Mouse (Mus musculus): ENCODE measurements at regions not wholly inside any gene's neighbourhood (a gene's known extent, or its start where the extent isn't known, plus 50 kb on each side); places are given as distances from the start of the nearest gene placed in this dataset.

DNA sequence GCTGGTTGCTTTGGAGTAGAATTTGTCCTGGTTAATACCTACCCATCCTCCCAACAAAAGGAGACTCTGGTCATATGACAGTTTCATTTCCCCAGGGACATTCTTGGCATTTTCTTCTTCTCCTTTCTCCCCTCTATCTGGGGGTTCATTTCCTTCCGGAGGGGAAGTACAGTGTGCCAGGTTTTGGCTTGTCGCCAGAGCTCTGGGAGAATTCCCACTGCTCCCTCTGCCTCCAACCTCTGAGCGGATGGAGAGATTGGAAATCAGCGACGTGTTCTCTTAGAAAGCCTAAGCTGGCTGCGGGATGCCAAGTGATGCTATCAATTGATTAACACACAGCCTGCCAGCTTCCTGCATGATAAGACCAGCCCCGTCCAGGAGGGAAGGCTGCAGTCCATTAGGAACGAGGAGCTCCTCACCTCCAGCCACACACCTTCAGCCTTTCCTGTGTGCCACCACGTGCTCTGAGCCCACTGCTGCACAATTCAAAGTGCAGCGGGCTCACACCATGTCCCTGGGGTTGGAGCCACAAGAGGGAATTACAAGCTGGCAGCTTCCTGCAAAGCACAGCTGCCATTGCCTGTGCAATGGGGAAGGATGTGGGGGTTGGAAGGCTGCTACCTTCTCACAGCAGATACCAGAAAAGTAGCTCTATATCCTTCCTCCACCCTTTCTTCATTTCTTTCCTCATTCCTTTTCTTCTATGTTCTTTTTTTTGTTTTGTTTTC, 110.2 kb downstream of the Maf start:
- DNase-seq = peak; percentile 36 to 37
- TF ChIP-seq POLR2A (IDR thresholded peaks at IDR 0.05; ENCODE audit: borderline replicate concordance, insufficient read depth, low read length) = no peak
- no peaks in the 10 kb centered on the region for H3K27me3 ChIP-seq (ENCODE audit: control insufficient read depth, insufficient read depth, low read length)
- H3K27ac ChIP-seq (ENCODE audit: insufficient read depth, low read length) = no peak overlapping the region
- no peak overlapping the region for H3K4me3 ChIP-seq (replicated peaks; ENCODE audit: insufficient read depth, low read depth, low read length)
- 22% methylated on average over 10 of the region's 10 CpGs for WGBS
- H3K4me1 ChIP-seq (ENCODE audit: control insufficient read depth, insufficient read depth, low read length) = peaks cover 5% of the 10 kb centered on the region

DNA sequence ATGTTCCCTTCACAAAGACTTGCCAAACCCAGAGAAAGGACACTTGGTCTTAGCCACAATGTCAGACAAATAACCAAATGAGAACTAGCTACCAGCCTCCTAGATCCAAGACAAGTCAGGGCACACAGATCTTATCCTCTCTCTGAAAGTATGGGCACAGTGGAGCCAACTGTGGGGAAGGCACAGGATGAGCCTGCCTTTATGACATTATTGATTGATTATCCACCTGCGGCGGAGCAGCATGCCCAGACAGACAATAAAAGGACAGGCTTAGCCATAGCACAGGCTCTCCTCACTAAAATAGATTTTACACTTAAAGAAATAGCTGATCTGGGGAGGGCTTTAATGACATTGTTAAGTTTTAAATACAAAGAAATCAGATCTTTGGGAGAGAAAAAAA, 117.9 kb downstream of the Maf start:
- Histone ChIP-seq H3K27me3 (ENCODE audit: control insufficient read depth, insufficient read depth, low read length) (no peaks in the 10 kb centered on the region), H3K27ac (ENCODE audit: insufficient read depth, low read length) (no peak overlapping the region), H3K4me3 (replicated peaks; ENCODE audit: insufficient read depth, low read depth, low read length) (no peak overlapping the region), H3K4me1 (ENCODE audit: control insufficient read depth, insufficient read depth, low read length) (no peaks in the 10 kb centered on the region; the same call in 1 of the 2 replicates)
- WGBS = 100% methylated on average over 2 of the region's 2 CpGs
- no peak for DNase-seq
- no peak for TF ChIP-seq CTCF (IDR thresholded peaks at IDR 0.05; ENCODE audit: borderline replicate concordance, insufficient read depth, low read depth, low read length)
- TF ChIP-seq POLR2A (IDR thresholded peaks at IDR 0.05; ENCODE audit: borderline replicate concordance, insufficient read depth, low read length) = no peak

DNA sequence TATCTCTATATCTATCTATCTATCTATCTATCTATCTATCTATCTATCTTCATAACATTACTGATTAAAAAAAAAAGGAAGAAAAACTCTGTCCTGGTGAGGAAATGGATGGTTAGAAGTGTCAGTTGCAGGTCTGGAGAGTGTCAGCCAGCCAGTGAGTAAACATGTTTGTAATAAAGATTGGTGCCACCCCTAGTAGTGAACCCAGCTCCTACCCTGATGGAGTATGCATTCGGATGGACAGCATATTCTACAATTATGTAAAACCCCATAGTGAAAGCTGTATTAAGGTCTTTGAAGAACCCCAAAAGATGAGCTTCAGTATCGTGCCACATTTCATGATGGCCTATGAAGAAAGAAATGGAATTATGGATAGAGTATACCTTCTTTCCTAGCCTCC, 118.5 kb downstream of the Maf start:
- no peak for DNase-seq
- TF ChIP-seq CTCF (IDR thresholded peaks at IDR 0.05; ENCODE audit: borderline replicate concordance, insufficient read depth, low read depth, low read length) = no peak
- no peak for TF ChIP-seq POLR2A (IDR thresholded peaks at IDR 0.05; ENCODE audit: borderline replicate concordance, insufficient read depth, low read length)
- WGBS = 95% methylated on average over 2 of the region's 2 CpGs

DNA sequence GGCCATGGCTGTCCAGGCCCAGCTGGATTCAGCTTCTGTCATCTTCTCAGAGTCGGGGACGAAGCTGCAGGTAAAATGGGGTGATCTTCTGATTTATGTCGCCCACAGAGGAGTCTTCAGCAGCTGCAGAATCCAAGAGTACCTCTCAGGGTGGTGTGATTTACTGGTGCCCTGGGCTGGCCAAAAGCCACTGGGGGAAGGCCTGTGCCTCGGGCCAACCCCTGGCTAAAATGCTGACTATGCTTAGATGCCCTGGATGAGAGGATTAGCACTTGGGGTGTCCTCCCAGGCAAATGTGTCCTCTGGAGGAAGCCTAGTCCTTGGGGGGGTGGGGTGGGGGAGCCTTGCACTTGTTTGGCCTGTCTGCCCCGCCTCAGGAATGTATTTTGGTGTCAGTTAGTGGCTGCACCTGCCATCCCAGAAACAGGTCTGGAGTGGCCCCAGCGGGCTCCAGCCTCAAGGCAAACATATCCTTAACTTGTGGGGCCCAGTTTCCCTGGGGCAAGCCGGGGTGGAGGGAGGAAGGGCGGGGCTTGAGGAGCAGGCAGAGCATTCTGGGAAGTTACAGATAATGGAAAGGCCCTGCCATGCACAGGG, 123.2 kb downstream of the Maf start:
- 82% methylated on average over 8 of the region's 8 CpGs for WGBS
- Histone ChIP-seq H3K4me1 (ENCODE audit: control insufficient read depth, insufficient read depth, low read length) (no peaks in the 10 kb centered on the region), H3K4me3 (replicated peaks; ENCODE audit: insufficient read depth, low read depth, low read length) (no peak overlapping the region), H3K27me3 (ENCODE audit: control insufficient read depth, insufficient read depth, low read length) (no peaks in the 10 kb centered on the region), H3K27ac (ENCODE audit: insufficient read depth, low read length) (no peak overlapping the region)
- TF ChIP-seq CTCF (IDR thresholded peaks at IDR 0.05; ENCODE audit: borderline replicate concordance, insufficient read depth, low read depth, low read length) = no peak
- DNase-seq = no peak

More for the DNA sequence above, 118.5 kb downstream of the Maf start:
- Histone ChIP-seq H3K4me1 (ENCODE audit: control insufficient read depth, insufficient read depth, low read length) (no peaks in the 10 kb centered on the region; the same call in 1 of the 2 replicates), H3K27ac (ENCODE audit: insufficient read depth, low read length) (no peak overlapping the region), H3K4me3 (replicated peaks; ENCODE audit: insufficient read depth, low read depth, low read length) (no peak overlapping the region), H3K27me3 (ENCODE audit: control insufficient read depth, insufficient read depth, low read length) (no peaks in the 10 kb centered on the region)

DNA sequence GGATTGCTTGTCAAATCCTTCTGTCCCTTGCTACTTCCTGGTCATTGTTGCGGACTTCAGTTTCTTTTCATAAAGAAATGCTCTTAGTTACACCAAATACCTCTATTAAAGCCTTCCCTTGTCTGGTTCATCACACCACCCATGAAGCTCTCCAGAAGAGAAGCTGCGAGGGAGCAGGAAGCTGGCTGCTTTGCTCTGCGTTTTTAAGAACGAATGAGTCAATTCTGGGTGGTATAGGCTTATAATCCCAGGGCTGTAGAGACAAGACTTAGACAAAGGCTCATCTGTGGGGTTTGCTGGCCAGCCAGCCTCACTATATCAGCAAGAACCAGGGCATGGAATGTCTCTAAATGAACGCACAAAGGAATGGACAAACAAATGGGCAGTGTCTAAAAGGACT, 124.4 kb downstream of the Maf start:
- WGBS = 86% methylated on average over 5 of the region's 5 CpGs
- Histone ChIP-seq H3K27me3 (ENCODE audit: control insufficient read depth, insufficient read depth, low read length) (no peaks in the 10 kb centered on the region), H3K27ac (ENCODE audit: insufficient read depth, low read length) (no peak overlapping the region), H3K4me1 (ENCODE audit: control insufficient read depth, insufficient read depth, low read length) (no peaks in the 10 kb centered on the region), H3K4me3 (replicated peaks; ENCODE audit: insufficient read depth, low read depth, low read length) (no peak overlapping the region)
- TF ChIP-seq CTCF (IDR thresholded peaks at IDR 0.05; ENCODE audit: borderline replicate concordance, insufficient read depth, low read depth, low read length) = no peak
- no peak for TF ChIP-seq POLR2A (IDR thresholded peaks at IDR 0.05; ENCODE audit: borderline replicate concordance, insufficient read depth, low read length)
- no peak for DNase-seq

DNA sequence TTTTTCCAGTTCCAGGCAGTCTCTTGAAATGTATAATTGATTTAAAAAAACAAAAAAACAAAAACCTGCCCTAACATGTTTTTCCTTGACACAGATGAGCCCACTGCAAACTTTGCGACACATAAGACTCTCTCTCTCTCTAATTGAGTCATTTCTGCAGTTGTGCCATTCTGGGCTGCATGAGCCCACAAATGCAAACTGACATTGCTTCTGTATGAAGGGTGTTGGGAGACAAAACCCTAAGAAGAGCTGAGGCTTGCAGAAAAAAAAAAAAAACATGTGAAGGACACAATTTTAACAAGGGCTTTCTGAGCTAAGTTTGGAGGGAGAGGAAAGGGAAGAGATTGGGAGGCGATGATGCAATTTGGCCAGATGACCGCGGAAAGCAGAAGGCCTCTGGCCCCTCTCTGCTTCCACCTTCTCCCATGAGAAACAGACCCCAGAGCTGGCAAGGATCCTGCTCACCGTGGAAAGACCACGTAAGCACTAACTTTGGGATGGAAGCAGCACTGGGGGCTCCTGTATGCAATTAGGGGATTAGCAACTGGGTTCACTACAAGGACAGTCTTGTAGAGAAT, 125.6 kb downstream of the Maf start:
- 78% methylated on average over 6 of the region's 6 CpGs for WGBS
- no peak for DNase-seq
- TF ChIP-seq POLR2A (IDR thresholded peaks at IDR 0.05; ENCODE audit: borderline replicate concordance, insufficient read depth, low read length) = no peak
- TF ChIP-seq CTCF (IDR thresholded peaks at IDR 0.05; ENCODE audit: borderline replicate concordance, insufficient read depth, low read depth, low read length) = no peak

DNA sequence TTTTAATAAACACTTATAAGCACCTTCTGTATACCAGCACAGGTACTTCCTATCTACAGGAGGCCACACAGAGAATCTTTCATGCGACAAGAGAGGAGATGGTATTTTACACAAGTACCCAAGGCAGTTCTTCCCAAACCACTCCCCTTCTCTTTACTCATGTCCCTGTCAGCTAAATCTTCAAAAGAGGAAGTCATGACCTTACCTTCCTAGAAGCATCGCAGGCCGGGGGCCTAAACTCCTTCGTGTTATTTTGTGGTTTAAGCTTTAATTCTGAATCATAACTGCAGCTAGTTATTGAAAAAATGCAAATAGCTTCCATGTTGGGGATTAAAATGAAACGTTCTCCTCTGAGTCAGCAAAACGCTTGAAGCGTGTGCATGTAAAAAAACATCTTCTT, 139.2 kb downstream of the Maf start:
- H3K27ac ChIP-seq (ENCODE audit: insufficient read depth, low read length) = no peak overlapping the region
- no peaks in the 10 kb centered on the region for H3K4me1 ChIP-seq (ENCODE audit: control insufficient read depth, insufficient read depth, low read length)
- WGBS = 90% methylated on average over 7 of the region's 7 CpGs
- no peak for TF ChIP-seq CTCF (IDR thresholded peaks at IDR 0.05; ENCODE audit: borderline replicate concordance, insufficient read depth, low read depth, low read length)
- no peak for TF ChIP-seq POLR2A (IDR thresholded peaks at IDR 0.05; ENCODE audit: borderline replicate concordance, insufficient read depth, low read length)
- no peaks in the 10 kb centered on the region; the same call in 1 of the 2 replicates for H3K27me3 ChIP-seq (ENCODE audit: control insufficient read depth, insufficient read depth, low read length)
- no peak overlapping the region for H3K4me3 ChIP-seq (replicated peaks; ENCODE audit: insufficient read depth, low read depth, low read length)
- DNase-seq = no peak

More for the DNA sequence above, 125.6 kb downstream of the Maf start:
- H3K27me3 ChIP-seq (ENCODE audit: control insufficient read depth, insufficient read depth, low read length) = no peaks in the 10 kb centered on the region
- no peaks in the 10 kb centered on the region for H3K4me1 ChIP-seq (ENCODE audit: control insufficient read depth, insufficient read depth, low read length)
- no peak overlapping the region for H3K4me3 ChIP-seq (replicated peaks; ENCODE audit: insufficient read depth, low read depth, low read length)
- no peak overlapping the region for H3K27ac ChIP-seq (ENCODE audit: insufficient read depth, low read length)

DNA sequence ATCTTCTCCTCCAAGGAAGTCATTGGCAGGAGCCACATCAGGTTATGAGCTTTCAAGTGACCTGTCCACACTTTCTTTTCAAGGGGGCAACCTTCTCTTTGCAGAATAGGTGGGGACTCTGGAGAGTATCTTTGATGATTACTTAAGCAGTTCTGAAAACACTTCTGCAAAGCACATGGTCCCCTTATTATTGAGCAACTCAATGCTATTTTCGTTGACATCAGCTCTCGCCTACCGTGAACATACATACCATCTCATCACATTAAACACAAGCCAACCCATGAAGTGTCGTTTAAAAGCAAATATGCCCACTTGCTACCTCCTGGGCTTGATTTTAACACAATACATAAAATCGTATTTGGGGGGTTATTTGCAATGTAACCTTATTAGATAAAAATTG, 141.8 kb downstream of the Maf start:
- 95% methylated on average over 5 of the region's 5 CpGs for WGBS
- Histone ChIP-seq H3K4me3 (replicated peaks; ENCODE audit: insufficient read depth, low read depth, low read length) (no peak overlapping the region), H3K27ac (ENCODE audit: insufficient read depth, low read length) (no peak overlapping the region), H3K27me3 (ENCODE audit: control insufficient read depth, insufficient read depth, low read length) (no peaks in the 10 kb centered on the region; the same call in 1 of the 2 replicates), H3K4me1 (ENCODE audit: control insufficient read depth, insufficient read depth, low read length) (no peaks in the 10 kb centered on the region)
- no peak for DNase-seq
- TF ChIP-seq CTCF (IDR thresholded peaks at IDR 0.05; ENCODE audit: borderline replicate concordance, insufficient read depth, low read depth, low read length) = no peak
- no peak for TF ChIP-seq POLR2A (IDR thresholded peaks at IDR 0.05; ENCODE audit: borderline replicate concordance, insufficient read depth, low read length)
